Mouse (Mus musculus) lung, postnatal 14 days (tissue): ENCODE results near the gene Dscam.

Experiments used
- DNase-seq: peaks from one replicate; pipeline ENCODE4 v3.0.0; 2021

The Dscam gene

GRCm38 (mm10) chr16:96629623-96630022 is 540.9 kb downstream of the Dscam start:
- no peak for DNase-seq

GRCm38 (mm10) chr16:96625468-96625867 is 545.1 kb downstream of the Dscam start:
- no peak for DNase-seq

DNA sequence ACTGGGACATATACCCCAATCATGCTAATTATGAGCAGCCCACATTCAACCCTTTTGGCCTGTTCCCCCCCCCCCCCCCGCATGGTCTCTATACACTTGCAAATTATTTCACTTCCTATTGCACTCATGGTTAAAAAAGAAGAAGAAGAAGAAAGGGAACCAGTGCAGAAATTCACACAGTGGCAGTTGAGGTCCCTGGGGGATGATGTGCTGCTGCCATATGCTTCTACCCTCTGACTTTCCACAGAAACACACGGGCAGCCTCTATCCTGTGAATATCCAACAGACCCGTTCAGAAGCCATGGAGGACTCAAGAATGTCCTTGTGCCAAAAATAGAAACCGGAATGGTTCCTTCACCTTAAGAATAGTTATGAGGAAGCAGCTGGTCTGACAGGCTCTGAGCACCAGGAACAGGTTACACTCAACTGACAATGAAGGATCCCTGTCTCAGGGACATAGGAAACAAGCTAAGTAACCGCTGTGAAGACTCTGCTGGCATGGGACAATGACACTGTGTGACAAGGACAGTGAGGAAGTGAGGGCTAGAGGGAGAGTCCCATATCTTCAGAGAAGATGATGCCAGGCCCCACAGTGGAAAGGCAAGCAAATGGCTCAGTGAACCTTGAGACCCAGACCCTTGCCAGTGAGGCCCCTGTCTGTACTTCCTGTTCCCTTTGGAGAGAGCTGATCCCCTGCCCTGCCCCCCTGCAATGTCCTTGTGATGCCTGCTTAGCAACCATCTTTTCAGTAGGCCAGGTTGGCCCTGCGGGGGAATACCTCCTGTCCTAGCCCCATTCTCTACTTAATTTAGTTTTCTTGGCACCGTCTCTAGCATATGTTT is 545.8 kb downstream of the Dscam start:
- DNase-seq = no peak

- DNase-seq = no peak
Measured at GRCm38 (mm10) chr16:96620861-96621260, 549.7 kb downstream of the Dscam start.

DNA sequence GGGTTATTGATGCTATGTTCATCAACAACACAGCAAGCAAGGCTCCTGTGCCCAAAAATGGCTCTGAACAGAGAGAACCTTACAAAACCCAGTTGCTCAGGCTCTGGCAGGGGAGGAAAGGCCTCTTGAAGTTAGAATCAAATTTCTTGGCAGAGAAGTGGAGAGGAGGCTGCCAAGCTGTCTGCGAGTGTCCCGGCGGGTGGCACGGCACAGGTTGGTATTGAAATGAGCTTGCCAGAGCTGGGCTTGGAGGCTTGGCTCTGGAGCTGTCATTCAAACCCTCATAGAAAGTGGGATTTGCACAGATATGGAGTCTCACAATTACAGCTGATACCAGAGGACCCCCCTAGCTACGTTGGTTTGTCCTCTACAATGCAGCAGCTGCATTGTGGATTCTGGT is 550.1 kb downstream of the Dscam start:
- DNase-seq = peak; percentile 5

DNA sequence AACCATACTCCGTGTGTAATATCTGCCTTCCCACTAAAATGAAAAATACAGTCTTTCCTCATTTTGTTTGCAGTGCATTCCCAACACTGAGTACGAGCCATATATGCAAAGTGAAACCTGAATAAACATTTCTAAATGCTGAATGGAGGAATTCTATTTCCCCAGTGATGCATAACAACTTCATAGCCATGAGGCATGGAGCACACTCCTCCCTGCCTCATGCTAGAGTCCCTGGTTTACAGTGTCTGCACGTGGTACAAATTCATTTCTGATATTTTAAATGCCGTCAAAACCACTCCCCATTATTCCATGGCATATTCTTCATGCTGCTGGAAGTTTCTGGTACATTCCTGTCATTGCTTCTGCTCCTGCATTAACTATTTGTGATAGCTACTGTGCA is 552.8 kb downstream of the Dscam start:
- DNase-seq = no peak

- no peak for DNase-seq
Measured at GRCm38 (mm10) chr16:96613275-96613674, 557.3 kb downstream of the Dscam start.

DNA sequence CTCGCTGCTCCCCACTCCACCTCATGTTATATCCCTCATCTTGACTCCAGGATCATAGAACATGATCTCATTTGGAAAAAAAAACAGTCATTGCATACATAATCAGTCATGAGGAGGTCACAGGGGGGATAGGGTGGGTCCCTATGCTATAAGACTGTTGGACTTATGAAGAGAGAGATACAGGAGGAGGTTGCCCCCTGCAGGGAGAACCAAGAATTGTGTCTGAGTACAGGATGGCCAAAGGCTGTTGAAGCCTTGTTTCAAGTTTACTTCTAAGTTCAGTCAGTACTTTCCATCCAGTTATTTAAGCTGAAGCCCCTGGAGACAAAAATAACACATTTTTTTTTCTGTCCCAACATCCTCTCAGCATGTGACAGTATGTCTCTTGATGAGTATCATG is 559.7 kb downstream of the Dscam start:
- peak; percentile 48 for DNase-seq

DNA sequence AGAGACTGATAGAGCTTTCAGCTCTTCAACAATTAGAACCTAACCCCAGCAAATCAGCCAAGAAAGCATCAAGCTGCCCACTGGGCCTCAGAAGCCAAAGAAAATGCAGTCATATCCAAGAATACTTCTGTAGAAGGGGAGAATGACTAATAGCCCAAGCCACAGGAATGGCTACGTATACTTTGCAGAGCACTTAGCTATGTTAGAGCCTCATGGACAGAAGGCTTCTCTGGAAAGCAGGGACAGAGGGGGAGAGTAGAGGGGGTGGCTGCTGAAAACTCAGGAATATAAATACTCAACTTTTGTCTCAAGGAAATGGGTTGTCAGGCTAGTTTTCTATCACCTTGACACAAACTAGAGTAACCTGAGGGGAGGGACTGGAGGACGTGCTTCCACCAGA is 568.3 kb downstream of the Dscam start:
- DNase-seq = no peak

DNA sequence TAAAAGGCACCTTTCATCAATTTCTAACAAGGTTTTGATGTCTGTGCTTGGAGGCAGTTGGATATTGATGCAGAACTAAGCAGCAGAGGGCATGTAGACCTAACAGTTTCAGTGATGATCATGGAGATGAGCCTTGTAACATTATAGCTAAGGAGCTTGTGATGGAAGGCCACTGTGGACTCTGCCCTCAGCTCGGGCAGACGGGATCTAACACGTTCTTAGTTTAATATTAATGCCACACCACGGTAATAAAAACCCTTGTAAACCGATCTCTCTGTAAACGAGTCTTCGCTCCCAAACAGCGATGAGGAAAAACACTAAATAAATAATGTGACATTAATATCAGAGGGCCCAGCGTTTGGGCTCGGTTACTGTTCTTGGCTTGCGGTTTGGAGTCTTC is 569.8 kb downstream of the Dscam start:
- DNase-seq = no peak

DNA sequence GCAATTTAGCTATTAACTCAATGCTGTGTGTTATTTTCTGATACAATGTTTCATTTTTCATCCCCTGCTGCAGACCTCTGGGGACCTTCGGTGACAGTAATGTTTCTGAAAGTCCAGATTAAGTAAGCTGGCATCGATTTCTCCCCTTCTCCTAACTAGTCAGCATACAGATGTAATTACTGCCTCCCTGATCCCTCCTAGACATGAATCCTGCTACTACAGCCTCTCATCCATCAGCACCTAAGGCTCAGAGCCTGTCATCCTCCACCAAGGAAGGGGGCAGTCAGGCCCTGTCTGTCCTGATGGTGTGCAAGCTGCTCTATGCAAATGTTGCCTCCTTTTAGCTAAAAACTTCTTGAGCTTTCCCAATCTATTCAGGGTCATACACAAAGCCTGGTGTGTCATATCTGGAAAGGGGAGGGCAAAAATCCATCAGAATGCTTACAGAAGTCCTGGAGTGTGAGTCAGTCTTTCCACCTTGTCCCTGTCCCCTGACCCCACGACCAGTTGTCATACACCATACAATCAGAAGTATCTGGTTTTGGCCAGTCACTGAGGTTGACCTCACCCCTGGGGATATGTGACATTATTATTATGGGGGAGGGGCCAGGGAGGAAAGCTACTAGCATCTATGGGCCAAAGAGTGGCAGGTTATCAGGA is 571.0 kb downstream of the Dscam start:
- no peak for DNase-seq

DNA sequence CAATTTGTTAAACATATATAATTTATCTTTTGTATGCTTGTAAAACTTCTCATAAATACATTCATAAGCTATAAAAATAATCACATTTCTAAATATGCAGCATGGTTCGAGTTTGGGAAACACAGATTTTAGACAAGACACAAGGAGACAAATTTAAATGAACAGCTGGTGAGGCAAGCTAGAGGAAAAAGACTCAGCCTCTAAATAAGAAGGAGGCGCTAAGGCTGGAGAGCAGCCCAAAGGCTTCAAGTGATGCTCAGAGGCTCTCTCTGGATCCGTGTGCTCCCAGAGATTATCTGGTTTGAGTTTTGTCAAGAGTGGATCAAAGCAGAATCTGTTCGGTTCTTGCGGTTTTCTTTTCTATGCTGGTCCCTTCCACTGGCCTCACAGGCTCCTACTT is 594.7 kb downstream of the Dscam start:
- DNase-seq = no peak

DNA sequence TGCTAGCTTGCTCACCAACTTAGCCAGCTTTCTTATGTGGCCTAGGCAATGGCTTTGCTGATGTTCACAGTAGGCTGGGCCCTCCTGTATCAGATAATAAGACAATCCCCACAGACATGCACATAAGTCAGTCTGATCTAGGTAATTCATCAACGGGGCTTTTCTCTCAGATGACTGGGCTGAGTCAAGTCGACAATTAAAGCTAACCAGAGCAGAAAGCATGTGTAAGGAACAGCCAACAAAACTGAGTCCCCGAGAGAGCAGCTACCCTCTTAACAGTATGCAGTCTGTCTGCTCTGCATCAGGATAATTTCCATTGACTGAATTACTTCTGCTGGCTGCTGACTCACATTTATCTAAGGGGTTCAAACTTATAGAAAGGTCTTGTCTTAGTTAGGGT is 603.1 kb downstream of the Dscam start:
- DNase-seq = no peak

- no peak for DNase-seq
Measured at GRCm38 (mm10) chr16:96563350-96564257, 606.9 kb downstream of the Dscam start.

GRCm38 (mm10) chr16:96559796-96560195 is 610.8 kb downstream of the Dscam start:
- DNase-seq = no peak

DNA sequence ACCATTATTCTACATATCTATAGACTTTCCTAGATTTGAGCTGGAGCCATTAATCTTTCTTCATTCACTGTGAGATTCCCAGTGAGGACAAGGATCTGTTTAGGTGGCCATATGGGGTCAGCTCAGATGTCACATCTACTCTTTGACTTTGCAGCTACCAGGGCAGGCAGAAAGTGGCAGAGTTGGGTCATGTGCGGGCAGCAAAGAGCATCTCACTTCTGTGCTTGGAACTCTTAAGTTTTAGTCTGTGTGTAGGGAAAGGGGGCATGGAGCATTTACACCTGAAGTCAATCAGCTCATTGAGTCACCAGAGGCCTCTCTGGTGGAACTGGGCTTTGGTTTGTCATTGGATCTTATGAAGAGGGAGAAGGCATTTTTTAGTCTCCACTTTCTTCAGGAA is 612.2 kb downstream of the Dscam start:
- no peak for DNase-seq

GRCm38 (mm10) chr16:96556621-96557020 is 613.9 kb downstream of the Dscam start:
- no peak for DNase-seq

GRCm38 (mm10) chr16:96555412-96555811 is 615.1 kb downstream of the Dscam start:
- no peak for DNase-seq

- no peak for DNase-seq
Measured at GRCm38 (mm10) chr16:96552680-96553079, 617.9 kb downstream of the Dscam start.

GRCm38 (mm10) chr16:96541056-96541455 is 629.5 kb downstream of the Dscam start:
- DNase-seq = peak; percentile 4
